Mouse (Mus musculus): ENCODE data around the gene Fcgr1. TPM values are rescaled to one million over a fixed set of nuclear protein-coding genes. Genes with fewer than 3 reads are reported as not detected.
A peak's percentile ranks its signal among the peaks of the same experiment; 100 is the strongest.
"Not testable (repeated sequence)": the region's sequence is repeated elsewhere in the genome, so short reads cannot be mapped to it uniquely, and the experiment has no call there.

The Fcgr1 gene
- total RNA-seq, 2 experiments from 2014 or later: 1.9 to 3.4 TPM

DNA sequence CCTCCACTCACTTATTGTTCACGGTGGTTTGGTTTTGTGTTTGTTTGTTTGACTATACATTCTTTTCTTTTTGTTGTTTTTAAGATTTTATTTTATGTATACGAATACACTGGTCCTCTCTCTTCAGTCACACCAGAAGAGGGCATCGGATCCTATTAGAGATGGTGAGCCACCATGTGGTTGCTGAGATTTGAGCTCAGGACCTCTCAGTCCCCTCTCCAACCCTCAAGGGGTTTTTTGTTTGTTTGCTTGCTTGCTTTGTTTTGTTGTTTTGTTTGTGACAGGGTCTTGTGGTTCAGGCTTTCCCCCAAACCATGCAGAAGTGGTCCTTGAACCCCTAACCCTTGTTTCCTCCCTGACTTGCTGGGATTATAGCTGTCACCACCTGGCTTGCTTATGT is 32.1 kb downstream of the Fcgr1 start:
- intact Hi-C loops (cut with DNase I): no loop called here
- no peak for DNase-seq (ENCODE audit: extremely low spot score in 1 of 2, low spot score in 2 of 2)

DNA sequence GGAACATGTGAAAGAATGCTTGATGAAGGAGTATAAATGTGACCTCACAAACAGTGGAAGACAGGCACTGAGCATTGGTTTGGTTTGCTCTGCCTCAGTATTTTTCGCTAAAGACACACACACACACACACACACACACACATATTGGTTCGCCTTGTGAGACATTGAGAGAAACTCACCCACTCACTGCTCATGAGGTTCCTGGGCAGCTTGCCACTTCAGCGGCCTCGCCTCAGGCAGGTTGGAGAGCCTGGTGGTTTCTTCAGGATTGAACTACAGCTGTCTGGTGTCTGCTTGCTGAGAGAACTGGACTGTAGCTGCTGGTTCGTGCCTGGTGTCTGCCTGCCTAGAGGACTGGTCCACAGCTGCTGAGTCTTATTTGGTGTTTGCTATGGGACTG is 33.5 kb downstream of the Fcgr1 start:
- no peak for DNase-seq (ENCODE audit: extremely low spot score in 1 of 2, low spot score in 2 of 2)

GRCm38 (mm10) chr3:96257190-96257589 is 36.6 kb downstream of the Fcgr1 start:
- DNase-seq (ENCODE audit: extremely low spot score in 1 of 2, low spot score in 2 of 2): no peak
- intact Hi-C loops (cut with DNase I): no loop called here

More for the DNA sequence above, 33.5 kb downstream of the Fcgr1 start:
- intact Hi-C loops (cut with DNase I): no loop called here

GRCm38 (mm10) chr3:96255926-96256593 is 37.7 kb downstream of the Fcgr1 start:
- intact Hi-C loops (cut with DNase I): no loop called here
- DNase-seq (ENCODE audit: extremely low spot score in 1 of 2, low spot score in 2 of 2): no peak

- intact Hi-C loops (cut with DNase I): no loop called here
- DNase-seq (ENCODE audit: extremely low spot score in 1 of 2, low spot score in 2 of 2): no peak
Observed at GRCm38 (mm10) chr3:96254683-96255355, 39.0 kb downstream of the Fcgr1 start.

GRCm38 (mm10) chr3:96251787-96252186 is 42.0 kb downstream of the Fcgr1 start:
- intact Hi-C loops (cut with DNase I): no loop called here
- no peak for DNase-seq (ENCODE audit: extremely low spot score in 1 of 2, low spot score in 2 of 2)

DNA sequence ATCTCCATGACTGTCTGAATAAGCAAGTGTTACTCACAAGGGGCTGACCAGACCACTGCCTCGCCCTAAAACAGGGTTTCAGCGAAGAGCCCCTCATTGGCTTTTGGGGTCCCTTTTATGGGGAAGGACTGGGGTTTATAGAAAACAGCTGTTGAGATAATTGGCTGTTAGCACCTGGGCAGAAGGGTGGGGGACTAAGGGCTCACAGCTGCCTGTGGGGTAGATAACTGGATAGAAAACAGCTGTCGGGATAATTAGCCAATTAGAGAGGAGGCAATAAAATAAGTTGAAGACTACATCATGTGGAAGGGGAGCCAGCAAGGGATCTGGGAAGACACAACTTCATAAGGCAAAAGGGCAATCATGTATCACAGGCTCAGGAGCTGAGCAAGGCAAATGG is 42.9 kb downstream of the Fcgr1 start:
- intact Hi-C loops (cut with DNase I): no loop called here
- DNase-seq (ENCODE audit: extremely low spot score in 1 of 2, low spot score in 2 of 2): no peak

DNA sequence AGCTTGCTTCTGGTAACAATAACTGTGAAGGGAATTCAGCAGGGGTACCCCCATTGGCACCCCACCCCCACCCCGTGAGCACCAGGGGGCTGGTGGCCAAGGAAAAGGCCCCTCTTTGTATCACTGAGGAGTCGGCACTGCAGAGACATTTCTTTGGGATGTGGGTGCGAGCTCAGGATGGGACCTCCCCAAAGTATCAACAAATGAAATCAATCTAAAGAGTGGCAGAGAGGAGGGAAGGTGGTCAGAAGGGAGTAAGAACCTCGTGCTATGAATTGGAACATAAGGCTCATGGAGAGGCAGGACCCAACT is 44.8 kb downstream of the Fcgr1 start:
- DNase-seq (ENCODE audit: extremely low spot score in 1 of 2, low spot score in 2 of 2): no peak

GRCm38 (mm10) chr3:96248141-96249033 is 45.4 kb downstream of the Fcgr1 start:
- intact Hi-C loops (cut with DNase I): no loop called here
- no peak for DNase-seq (ENCODE audit: extremely low spot score in 1 of 2, low spot score in 2 of 2)

More for the DNA sequence above, 44.8 kb downstream of the Fcgr1 start:
- intact Hi-C loops (cut with DNase I): no loop called here

- DNase-seq (ENCODE audit: extremely low spot score in 1 of 2, low spot score in 2 of 2): no peak
- intact Hi-C loops (cut with DNase I): no loop called here
Observed at GRCm38 (mm10) chr3:96247356-96248140, 46.2 kb downstream of the Fcgr1 start.

GRCm38 (mm10) chr3:96246427-96246856 is 47.3 kb downstream of the Fcgr1 start, which contains the start of gene Hist2h3c1:
Hist2h3c1 (plus strand) TSS chr3:96246685.
- DNase-seq (ENCODE audit: extremely low spot score in 1 of 2, low spot score in 2 of 2); intact Hi-C loops (cut with DNase I): not testable (repeated sequence)

DNA sequence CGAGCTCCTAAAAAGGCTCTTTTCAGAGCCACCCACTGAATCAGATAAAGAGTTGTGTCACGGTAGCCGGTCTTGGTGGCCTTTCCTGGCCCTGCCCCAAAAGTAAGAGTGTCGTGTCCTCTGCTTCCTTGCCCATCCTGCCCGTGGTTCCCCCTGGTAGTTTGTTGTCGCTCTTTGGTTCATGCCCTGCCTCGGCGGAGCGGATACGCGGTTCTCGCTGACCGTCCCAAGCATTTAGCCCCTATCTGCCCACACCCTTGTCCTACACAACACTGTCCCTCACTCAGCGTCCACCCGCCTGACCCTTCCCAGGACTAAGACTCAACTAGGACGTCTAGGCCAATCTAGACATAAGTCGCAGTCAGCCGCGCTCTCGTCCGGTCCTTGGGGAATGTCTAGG is 47.8 kb downstream of the Fcgr1 start:
- intact Hi-C loops (cut with DNase I); DNase-seq (ENCODE audit: extremely low spot score in 1 of 2, low spot score in 2 of 2): not testable (repeated sequence)

DNA sequence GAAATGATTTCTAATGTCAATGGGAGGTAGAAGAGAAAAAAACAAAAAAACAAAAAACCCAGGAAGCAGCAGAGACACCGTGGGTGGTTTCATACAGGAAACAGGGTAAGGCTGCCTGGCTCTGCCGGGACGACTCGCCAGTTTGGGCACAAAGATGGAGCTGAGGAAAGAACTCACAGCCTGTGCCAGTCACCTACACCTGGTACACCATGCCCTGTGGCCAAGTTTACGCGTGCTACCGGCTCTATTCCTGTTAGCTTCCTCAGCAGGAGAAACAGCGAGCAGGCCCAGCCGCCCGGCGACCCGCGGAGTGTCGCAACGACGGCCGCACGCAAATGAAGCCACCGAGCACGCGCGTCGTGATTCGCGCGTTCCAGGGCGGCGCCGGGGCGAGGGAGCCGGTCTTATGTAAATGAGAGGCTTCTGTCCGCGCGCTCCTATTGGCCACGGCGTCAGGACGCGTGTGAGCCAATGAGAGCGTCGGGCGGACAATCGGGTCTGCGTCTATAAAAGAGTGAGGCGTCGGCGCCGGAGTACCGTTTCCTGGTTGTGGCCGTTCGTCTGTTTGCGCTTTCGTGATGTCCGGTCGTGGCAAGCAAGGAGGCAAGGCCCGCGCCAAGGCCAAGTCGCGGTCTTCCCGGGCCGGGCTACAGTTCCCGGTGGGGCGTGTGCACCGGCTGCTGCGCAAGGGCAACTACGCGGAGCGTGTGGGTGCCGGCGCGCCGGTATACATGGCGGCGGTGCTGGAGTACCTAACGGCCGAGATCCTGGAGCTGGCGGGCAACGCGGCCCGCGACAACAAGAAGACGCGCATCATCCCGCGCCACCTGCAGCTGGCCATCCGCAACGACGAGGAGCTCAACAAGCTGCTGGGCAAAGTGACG is 48.5 kb downstream of the Fcgr1 start, which contains the start of gene Hist2h2aa1:
TSS of gene Hist2h2aa1 (plus strand) at position 495 of the 884 bp plus-strand sequence.
- DNase-seq (ENCODE audit: extremely low spot score in 1 of 2, low spot score in 2 of 2): peak; percentile 79 to 89
- intact Hi-C loops (cut with DNase I): not testable (repeated sequence)

GRCm38 (mm10) chr3:96243921-96244572 is 49.7 kb downstream of the Fcgr1 start:
- intact Hi-C loops (cut with DNase I): no loop called here
- DNase-seq (ENCODE audit: extremely low spot score in 1 of 2, low spot score in 2 of 2): no peak

GRCm38 (mm10) chr3:96240799-96241197 is 53.0 kb downstream of the Fcgr1 start:
- DNase-seq (ENCODE audit: extremely low spot score in 1 of 2, low spot score in 2 of 2): no peak
- intact Hi-C loops (cut with DNase I): no loop called here

DNA sequence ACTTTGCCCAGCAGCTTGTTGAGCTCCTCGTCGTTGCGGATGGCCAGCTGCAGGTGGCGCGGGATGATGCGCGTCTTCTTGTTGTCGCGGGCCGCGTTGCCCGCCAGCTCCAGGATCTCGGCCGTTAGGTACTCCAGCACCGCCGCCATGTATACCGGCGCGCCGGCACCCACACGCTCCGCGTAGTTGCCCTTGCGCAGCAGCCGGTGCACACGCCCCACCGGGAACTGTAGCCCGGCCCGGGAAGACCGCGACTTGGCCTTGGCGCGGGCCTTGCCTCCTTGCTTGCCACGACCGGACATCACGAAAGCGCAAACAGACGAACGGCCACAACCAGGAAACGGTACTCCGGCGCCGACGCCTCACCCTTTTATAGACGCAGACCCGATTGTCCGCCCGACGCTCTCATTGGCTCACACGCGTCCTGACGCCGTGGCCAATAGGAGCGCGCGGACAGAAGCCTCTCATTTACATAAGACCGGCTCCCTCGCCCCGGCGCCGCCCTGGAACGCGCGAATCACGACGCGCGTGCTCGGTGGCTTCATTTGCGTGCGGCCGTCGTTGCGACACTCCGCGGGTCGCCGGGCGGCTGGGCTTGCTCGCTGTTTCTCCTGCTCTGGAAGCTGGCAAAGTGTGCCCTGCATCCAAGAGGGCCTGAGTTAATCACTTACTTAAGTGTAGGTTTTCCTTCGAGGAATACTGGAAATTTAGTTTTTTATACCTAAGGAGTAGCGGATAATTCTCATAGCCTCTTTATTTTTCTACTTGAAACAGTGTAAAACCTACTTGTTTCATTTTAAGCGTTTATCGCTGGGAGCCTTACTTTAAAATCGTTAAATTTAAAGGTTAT is 53.6 kb downstream of the Fcgr1 start, which contains the start of gene Hist2h2aa2:
TSS of gene Hist2h2aa2 (minus strand) at position 328 of the 850 bp plus-strand sequence.
- intact Hi-C loops (cut with DNase I): not testable (repeated sequence)
- DNase-seq (ENCODE audit: extremely low spot score in 1 of 2, low spot score in 2 of 2): peak; percentile 96
